Mouse (Mus musculus) layer of hippocampus, adult 2 months (tissue): ENCODE measurements around the gene Ufsp2. TPM values are rescaled to one million over a fixed set of nuclear protein-coding genes. Genes with fewer than 3 reads are reported as not detected.

Experiments
- DNase-seq, 2 experiments: peaks; one replicate each; pipeline ENCODE4 v3.0.0; 2022; ENCODE audit warnings: low spot score in 2 of 2
- H3K27ac ChIP-seq: fragments of 200-600 bp; 2 replicates; pipeline ENCODE4 v1.8.1; 2022
- H3K4me3 ChIP-seq: fragments of 200-600 bp; 2 replicates; pipeline ENCODE4 v1.8.1; 2022; ENCODE audit warnings: mild to moderate bottlenecking
- CTCF ChIP-seq: fragments of 200-600 bp; conservative IDR thresholded peaks from 2 replicates; pipeline ENCODE4 v1.8.1; 2022; ENCODE audit warnings: antibody characterized with exemption, mild to moderate bottlenecking, moderate library complexity
- total RNA-seq, 2 experiments: library from RNA; stranded (reverse); gene quantifications; 2 replicates each; pipeline ENCODE4 v1.2.3; 2021

Gene Ufsp2
- total RNA-seq, 2 experiments from 2014 or later: 48.2 to 51.3 TPM

DNA sequence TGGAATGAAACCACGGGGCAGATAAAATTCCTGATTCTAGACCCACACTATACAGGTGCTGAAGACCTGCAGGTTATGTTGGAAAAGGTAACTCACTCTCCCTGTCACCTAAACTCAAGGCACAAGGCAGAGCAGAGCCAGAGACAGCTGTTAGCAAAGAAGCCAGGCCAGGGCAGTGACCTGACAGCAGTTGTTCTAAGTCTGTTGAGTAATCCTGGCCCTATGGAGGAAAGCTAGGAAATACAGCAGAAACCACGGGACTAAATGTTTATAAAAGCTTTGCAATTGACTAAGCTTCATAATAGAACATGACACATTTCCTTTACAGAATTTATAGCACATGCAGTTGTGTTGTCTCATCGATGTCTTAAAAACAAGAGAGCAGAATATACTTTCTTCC lies 20.2 kb downstream of the Ufsp2 start:
- DNase-seq: no peak
- H3K27ac ChIP-seq: no peak overlapping the region
- H3K4me3 ChIP-seq: no peak overlapping the region
- TF ChIP-seq CTCF: no peak

DNA sequence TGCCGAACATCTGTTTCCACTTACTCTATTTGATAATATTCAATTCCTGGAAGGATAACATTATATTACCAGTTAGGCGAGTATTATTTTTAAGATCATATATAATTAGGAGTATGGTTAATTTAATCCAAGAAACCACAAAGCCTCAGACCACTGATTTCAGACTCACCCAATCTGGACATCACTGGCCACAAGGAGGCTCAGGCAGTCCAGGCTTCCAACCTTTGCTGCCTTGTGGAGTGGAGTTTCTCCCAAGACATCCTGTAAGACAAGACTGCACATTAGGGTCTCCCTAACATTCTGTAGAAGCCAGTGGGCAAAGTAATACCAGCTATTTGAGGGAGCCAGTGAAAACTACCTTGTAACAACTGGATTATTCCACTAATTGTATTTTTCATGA lies 22.9 kb downstream of the Ufsp2 start:
- no peak for DNase-seq
- Histone ChIP-seq H3K27ac (no peak overlapping the region), H3K4me3 (peak overlapping the region; percentile 6; the same call in 1 of the 2 replicates)
- TF ChIP-seq CTCF: peak; percentile 55

DNA sequence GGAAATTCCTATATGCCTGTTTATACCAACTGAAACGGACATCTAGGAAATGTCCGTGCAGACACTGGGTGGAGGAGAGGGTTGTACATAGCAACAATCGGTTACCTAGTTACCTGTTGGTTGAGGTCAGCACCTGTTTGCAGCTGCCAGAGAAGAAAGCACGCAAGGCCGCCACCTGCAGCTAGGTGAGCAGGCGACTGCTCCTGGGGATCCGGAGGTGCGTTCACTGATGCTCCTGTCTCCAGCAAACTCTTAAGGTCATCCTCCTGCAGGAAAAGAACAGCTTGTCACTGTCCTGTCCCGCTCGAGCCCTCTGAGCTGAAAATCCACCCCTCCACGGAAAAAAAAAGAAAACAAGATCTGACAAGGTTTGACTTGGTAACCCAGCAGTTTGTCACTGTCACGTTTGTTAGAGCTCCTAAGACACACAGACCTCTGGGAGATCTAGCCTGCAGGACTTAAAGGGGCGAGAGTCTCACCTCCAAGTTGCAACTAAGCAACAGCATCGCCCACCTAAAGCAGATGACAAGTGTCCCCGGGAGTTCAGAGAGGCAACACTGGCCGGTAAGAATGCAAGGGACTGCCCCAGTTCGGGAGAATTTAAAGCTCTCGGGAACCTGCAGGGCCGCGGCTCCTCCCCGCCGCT lies 23.9 kb downstream of the Ufsp2 start, which contains the start of gene Lrp2bp:
Lrp2bp (plus strand) TSS at position 166 of the 646 bp plus-strand sequence.
- peak within 1 kb of the TSS; percentile 79 for H3K4me3 ChIP-seq
- no peak for DNase-seq
- H3K27ac ChIP-seq: peak within 1 kb of the TSS; percentile 99
- no peak for TF ChIP-seq CTCF

DNA sequence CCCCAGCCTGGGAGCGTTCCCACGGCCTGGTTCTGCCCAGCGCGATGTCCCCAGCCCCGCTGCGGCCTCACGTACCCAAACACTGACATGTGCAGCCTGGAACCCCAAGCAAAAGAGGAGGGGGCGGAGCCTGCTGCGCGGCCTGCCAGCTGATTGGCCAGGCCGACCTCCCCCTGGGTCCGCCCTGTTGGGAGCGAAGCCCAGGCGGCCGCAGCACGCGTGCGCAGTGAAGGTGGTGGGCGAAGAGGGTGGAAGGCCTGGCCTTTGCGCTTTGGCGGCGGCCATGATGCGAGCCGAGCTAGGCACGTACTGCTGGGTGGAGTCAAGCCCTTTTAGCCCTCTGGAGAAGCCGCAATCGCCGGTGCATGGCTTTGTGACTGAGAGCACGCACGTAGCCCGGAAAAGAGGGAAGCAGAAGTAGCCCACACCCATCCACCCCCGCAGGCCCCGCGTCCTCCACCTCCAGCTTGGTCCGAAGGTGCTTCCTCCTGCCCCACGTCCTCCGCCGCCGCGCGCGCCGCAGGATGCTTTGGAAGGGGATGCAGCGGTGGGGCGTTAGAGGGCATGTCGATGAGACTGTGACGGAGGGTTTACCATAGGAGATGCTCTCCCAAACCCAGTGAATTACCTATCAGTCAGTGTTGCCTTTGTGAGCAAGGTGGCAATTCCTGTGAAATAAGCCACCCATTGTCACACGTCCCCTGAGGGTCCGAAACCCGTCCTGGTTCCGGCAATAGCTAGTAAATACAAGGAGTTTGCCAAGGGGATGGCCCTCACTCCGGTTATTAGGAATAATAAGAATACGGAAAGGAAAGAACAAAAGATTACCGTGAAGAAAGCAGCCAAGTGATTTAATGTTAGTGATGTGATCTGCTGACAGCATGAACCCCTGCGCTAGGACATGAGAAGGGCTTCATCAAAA lies 24.7 kb downstream of the Ufsp2 start:
- Histone ChIP-seq H3K4me3 (peak overlapping the region; percentile 79), H3K27ac (peak overlapping the region; percentile 99)
- no peak for TF ChIP-seq CTCF
- DNase-seq: peak; percentile 98 to 99

DNA sequence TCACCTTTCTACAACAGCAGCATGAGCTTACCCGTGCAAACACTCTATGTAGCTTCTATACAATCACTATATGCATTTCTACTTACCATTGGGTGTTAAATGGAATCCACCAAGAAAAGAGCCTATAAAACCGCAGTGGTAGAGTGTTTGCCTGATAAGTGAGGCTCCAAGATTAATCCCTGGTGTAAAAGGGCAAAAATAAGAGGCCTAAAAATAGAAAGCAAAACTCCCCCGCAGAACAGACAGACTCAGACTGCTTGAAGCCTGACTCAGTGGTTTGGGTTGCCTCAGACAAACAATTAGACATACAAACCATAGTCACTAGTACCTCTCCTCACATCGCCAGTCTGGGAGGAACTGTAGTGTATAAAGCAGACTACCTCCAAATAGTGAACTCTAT lies 30.3 kb downstream of the Ufsp2 start, which contains the start of gene Ankrd37:
Ankrd37 (minus strand) TSS at position 112 of the 400 bp plus-strand sequence.
- DNase-seq: no peak
- no peak within 1 kb of the TSS for H3K4me3 ChIP-seq
- no peak for TF ChIP-seq CTCF
- H3K27ac ChIP-seq: no peak within 1 kb of the TSS

DNA sequence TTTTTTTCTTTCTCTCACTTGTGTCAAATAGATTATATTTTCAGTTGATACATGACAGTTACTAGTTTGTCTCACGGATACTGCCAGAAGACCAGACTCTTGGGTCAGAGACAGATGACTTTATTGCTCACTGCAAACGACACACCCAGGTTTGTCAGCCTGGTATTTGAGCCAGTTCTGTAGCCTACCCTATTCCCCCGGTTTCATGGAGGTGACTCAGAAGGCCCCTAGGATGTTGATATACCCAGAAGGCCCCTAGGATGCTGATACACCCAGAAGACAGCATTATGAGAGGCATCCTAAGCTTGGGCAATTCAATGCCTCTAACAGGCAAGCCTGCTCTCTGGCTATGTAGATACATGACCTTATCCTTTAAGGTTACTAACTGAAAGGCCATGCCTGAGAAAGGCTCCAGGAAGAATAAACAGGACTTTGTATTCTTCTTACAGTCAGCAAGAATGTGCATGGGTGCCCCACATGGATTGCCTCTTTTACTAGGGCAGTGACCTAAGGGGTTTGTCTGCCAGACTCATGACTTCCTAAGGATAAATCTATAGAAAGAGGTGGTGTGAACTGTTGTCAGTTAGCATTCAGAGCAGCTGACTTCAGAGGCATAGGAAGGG lies 31.8 kb downstream of the Ufsp2 start:
- Histone ChIP-seq H3K27ac (no peak overlapping the region), H3K4me3 (no peak overlapping the region)
- no peak for TF ChIP-seq CTCF
- DNase-seq: no peak

DNA sequence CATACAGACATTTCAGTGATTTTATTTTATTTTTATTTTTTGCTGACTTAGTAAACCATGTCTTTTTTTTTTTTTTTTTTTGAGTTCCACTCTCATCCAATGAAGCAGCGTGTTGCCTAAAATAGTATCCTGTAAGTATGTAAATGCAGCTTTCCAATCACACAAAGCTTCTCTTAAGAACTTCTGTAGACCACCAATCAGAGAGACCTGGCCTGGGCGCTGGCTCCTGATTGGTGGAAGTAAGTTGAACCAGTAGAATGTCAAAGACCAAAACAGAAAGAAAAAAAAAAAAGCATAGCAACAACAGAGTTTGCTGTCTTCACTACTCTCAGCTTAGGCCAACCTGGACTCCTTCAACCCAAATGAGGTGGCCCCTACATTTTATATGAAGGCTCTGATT lies 35.0 kb downstream of the Ufsp2 start:
- peak overlapping the region; percentile 38 for H3K4me3 ChIP-seq
- H3K27ac ChIP-seq: no peak overlapping the region
- no peak for TF ChIP-seq CTCF
- no peak for DNase-seq

DNA sequence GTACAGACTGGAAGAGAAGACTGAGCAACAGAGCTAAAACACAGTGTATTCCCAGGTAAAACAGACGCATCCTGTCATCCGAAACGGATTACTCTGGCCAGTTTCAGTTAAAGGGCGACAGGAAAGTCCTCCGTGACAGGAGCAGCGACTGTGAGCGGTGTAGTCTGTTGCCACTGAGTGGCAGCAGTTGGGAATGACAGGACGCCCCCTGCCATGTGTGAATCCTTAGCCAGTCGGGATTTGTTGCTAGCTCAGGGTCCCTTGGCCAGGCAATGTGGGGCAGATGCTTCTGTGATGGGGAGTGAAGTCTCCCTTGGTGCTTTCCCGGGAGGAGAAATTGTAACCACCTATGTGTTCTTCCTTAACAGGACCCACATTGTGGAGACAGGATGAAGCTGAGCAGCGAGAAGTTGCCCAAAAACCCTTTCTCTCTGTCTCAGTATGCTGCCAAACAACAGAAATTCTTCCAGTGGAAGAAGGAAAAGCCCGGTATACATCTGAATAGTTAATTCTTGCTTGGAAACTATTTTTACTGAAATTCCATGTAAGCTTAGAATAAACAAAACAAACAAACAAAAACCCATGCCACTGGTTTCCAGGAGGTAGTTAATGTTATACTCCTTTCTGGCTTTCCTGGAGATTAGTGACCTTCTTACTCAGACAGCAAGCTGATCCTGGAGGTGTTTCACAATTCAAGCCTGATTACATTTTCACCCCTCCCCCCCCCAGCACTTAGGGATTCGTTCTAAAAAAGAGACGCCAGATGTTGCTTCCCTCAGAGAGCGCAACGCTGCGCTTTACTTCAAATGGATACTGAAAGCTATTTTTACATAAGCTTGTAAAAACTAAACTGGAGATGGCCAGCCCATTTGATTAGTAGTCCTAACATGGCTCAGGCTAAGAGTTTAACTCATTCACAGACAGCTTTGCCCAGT lies 35.7 kb downstream of the Ufsp2 start:
- DNase-seq: no peak
- peak; percentile 73 for TF ChIP-seq CTCF
- Histone ChIP-seq H3K27ac (peak overlapping the region; percentile 24; the same call in 1 of the 2 replicates), H3K4me3 (peak overlapping the region; percentile 38)

DNA sequence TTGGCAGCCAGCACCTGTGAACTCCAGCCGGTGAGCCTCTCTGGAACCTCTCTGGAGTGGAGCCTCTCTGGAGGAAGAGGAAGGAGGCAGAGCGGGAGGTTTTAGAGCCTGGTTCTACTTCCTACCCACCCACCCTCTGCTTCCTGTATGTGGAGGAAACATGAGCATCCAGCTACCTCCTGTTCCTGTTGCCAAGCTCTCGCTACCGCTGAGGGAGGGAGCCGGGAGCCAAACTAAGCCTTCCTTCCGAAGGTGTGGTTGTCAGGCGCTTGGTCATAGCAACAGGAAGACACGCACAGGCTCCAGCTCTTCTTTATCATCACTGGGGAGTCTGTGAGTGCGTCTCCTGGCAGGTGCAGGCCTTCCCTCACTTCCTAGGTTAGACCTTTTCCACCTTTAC lies 46.9 kb downstream of the Ufsp2 start:
- no peak for DNase-seq
- no peak for TF ChIP-seq CTCF
- Histone ChIP-seq H3K4me3 (no peak overlapping the region), H3K27ac (no peak overlapping the region)

DNA sequence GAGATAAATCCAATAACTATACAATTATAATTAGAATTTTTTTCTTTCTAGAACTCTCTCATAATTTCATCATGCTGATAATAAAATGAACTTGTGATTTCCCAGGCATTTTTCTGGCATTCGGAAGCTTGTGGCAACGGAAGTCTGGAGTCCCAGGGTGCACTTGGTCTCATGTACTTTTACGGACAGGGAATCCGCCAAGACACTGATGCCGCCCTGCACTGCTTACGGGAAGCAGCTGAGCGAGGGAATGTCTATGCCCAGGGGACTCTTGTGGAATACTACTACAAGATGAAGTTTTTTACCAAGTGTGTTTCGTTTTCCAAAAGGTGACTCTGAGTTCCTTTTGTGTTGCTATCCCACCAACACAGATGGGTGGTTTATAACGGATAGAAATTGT lies 47.4 kb downstream of the Ufsp2 start:
- no peak for DNase-seq
- no peak overlapping the region for H3K27ac ChIP-seq
- no peak for TF ChIP-seq CTCF
- no peak overlapping the region for H3K4me3 ChIP-seq

DNA sequence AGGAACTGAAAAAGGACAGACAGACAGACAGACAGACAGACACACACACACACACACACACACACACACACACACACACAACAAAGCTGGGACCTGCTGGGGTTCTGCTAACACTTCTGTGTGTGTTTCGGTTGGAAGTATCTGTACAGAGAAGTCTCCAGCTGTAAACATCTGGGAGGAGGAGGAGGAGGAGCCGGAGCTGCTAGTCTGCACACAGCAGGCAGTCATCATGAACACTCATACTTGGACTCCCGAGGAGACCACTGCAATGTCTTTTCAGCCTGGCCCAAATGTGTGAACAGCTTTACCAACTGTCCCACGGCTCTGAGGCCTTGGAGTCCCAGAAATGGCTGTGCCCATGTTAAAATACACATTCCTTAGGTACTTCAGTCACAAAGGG lies 49.1 kb downstream of the Ufsp2 start:
- H3K4me3 ChIP-seq: no peak overlapping the region
- no peak for DNase-seq
- no peak overlapping the region for H3K27ac ChIP-seq
- no peak for TF ChIP-seq CTCF

DNA sequence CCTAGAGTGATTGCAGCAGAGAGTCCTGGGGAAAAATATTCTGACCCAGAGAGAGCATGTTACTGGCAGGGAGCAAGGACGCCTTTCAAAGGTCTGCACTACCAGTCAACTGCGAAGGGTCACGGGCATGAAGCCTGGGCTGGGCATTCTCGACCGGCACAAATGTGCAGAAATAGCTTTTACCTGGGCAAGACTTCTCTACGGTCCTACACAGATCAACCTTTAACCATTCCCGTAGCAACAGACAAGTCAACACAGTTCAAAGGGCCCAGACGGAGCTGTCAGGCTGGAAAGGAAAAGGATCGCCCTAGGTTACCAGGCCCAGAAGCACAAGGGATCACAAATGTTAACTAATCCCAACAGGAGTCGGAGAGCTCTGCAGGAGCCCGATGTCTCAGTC lies 60.9 kb downstream of the Ufsp2 start:
- TF ChIP-seq CTCF: no peak

DNA sequence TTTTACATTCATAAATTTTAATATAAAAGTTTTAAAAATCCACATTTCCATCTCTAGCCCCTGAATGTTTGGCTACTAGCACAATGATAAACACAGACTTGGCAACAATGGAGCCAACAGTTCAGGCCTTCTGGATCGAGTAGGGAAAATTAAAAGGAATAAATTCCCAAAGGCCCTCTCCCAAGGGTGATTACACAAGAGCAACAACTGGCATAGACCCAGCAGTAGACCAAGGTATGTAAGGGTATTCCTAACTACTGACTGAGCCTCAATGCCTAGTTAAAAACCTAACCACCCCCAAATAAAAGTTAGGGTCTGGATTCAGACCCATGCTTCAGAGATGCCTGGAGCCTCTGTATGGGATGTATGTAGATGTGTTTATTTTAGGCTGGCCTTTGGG lies 64.3 kb downstream of the Ufsp2 start:
- Histone ChIP-seq H3K4me3 (no peak overlapping the region), H3K27ac (peak overlapping the region; percentile 69)
- no peak for DNase-seq
- no peak for TF ChIP-seq CTCF

More for the DNA sequence above, 60.9 kb downstream of the Ufsp2 start:
- DNase-seq: no peak
- Histone ChIP-seq H3K27ac (no peak overlapping the region), H3K4me3 (no peak overlapping the region)
